Mouse (Mus musculus): ENCODE data around the gene Defb3. TPM values are rescaled to one million over a fixed set of nuclear protein-coding genes. Genes with fewer than 3 reads are reported as not detected.

Gene Defb3
- polyA plus RNA-seq (2017; shearing (Covaris generic)): not detected

DNA sequence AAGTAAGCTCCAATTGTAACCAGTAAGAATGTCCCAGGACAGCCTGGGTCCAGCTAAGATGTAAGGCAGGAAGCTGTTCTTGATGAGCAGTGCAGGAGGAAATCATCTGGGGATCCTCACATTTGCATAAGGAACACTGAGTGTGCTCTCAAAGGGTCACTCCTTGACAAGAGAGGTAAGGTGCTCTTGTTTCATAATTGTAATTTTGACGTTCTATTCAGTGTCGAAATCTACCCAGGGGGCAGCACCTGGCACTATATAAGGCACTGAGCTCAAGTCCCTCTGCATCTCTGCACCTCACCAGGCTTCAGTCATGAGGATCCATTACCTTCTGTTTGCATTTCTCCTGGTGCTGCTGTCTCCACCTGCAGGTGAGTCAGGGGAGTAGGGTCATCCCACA is at the start of gene Defb3:
Gene Defb3 (plus strand): TSS at position 301 of the 400 bp plus-strand sequence.

DNA sequence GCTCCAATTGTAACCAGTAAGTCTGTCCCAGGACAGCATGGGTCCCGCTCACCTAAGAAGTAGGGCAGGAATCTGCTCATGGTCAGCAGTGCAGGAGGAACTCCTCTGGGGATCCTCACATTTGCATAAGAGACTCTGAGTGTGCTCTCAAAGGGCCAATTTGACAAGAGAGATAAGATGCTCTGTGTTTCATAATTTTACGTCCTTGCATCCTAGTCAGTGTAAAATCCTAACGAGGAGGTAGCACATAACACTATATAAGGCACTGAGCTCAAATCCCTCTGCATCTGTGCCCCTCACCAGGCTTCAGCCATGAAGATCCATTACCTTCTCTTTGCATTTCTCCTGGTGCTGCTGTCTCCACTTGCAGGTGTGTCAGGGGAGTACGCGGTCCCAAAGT is 45.9 kb upstream of the Defb3 start, which contains the start of gene Defb5:
Gene Defb5 (plus strand): TSS at position 301 of the 400 bp plus-strand sequence.

Other genes with a start within 250 kb of the Defb3 start
- not detected for gene Defb39, start 228.6 kb upstream of the Defb3 start, polyA plus RNA-seq (2017; shearing (Covaris generic))
- not detected for gene Defb12, start 178.5 kb upstream of the Defb3 start, polyA plus RNA-seq (2017; shearing (Covaris generic))
- gene Defb34, start 169.6 kb upstream of the Defb3 start, polyA plus RNA-seq (2017; shearing (Covaris generic)): not detected
- gene Gm45826, start 152.6 kb upstream of the Defb3 start, polyA plus RNA-seq (2017; shearing (Covaris generic)): not detected
- gene Defb14, start 99.0 kb upstream of the Defb3 start, polyA plus RNA-seq (2017; shearing (Covaris generic)): not detected
- not detected for gene Defb4, start 94.7 kb upstream of the Defb3 start, polyA plus RNA-seq (2017; shearing (Covaris generic))
- not detected for gene Defb6, start 67.9 kb upstream of the Defb3 start, polyA plus RNA-seq (2017; shearing (Covaris generic))
- gene Defb46, start 53.4 kb upstream of the Defb3 start, polyA plus RNA-seq (2017; shearing (Covaris generic)): not detected
- not detected for gene Defb5, start 45.8 kb upstream of the Defb3 start, polyA plus RNA-seq (2017; shearing (Covaris generic))
- gene Defb8, start 154.2 kb downstream of the Defb3 start, polyA plus RNA-seq (2017; shearing (Covaris generic)): not detected
- gene Defb7, start 201.7 kb downstream of the Defb3 start, polyA plus RNA-seq (2017; shearing (Covaris generic)): not detected

Measured in activated CD4-positive, CD25-positive, alpha-beta regulatory T cell, adult 9 weeks (primary cell).